Mouse (Mus musculus) left cerebral cortex, adult 8-10 months (tissue): ENCODE results near the gene Rprd1b. TPM values are rescaled to one million over a fixed set of nuclear protein-coding genes. Genes with fewer than 3 reads are reported as not detected.
A peak's percentile ranks its signal among the peaks of the same experiment; 100 is the strongest.

Experiments
- DNase-seq, 2 experiments: peaks; one replicate each; pipeline ENCODE4 v3.0.0; 2022; ENCODE audit warnings: low spot score in 2 of 2
- total RNA-seq, 4 experiments: library from RNA; stranded (reverse); gene quantifications; 2 replicates each; pipeline ENCODE4 v1.2.4; 2022

The Rprd1b gene
- total RNA-seq, 4 experiments from 2014 or later: 64.6 to 72.5 (median 68.2) TPM

GRCm38 (mm10) chr2:158121645-158122326, 93.5 kb downstream of the Rprd1b start:
- no peak for DNase-seq

DNA sequence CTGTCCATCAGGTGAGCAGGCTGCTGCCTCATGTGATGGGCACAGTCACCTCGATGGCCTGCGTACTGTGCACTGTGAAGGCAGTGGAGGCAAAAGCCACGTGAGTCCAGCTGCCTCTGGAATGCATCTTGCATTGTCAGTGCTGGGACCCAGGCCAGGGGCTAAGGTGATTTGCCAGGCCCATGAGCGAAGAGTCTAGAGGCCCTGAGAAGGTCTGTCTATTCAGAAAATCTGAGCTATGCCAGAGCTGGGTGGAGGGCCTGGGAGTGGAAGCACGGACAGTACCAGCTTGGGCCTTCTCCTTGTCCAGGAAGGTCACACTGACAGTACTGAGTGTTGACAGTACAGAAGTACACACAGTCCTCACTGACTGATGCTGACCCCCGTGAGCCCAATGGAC, 94.5 kb downstream of the Rprd1b start:
- no peak for DNase-seq

- DNase-seq: no peak
Observed at GRCm38 (mm10) chr2:158127245-158127644, 98.9 kb downstream of the Rprd1b start.

GRCm38 (mm10) chr2:158127872-158128271, 99.6 kb downstream of the Rprd1b start:
- DNase-seq: no peak

GRCm38 (mm10) chr2:158128461-158129130, 100.3 kb downstream of the Rprd1b start:
- no peak for DNase-seq

DNA sequence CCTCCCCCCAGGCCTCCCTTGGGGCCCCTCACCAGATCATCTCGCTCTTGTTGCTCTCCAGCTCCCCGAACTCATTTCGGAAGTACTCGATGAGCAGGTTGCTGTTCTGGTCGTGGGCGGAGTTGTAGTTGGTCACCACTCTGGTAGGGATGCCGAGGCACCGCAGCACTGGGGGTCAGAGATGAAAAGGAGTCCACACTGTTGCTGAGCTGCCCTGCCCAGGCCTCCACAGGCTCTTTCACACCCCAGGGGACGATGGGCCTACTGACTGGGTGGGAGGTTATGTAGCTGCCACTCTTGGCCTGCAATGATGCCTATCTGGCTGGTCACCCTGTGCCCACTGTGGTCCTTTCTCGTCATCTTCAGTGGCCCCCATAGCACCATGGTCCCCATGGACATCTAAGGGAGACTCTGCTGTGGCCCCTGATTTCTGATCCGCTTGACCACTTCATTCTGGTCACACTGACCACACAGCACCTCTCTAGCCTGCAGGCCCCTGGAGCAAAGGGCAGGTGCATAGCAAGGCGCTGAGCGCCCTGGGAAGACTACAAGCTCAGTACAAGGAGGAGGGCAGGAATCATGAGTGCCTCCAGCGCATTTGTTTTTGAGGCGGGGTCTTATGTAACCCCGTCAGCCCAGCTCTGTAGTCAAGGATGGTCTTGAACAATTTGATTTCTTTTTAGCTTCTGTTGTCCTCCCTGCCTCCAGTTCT, 101.2 kb downstream of the Rprd1b start:
- no peak for DNase-seq

DNA sequence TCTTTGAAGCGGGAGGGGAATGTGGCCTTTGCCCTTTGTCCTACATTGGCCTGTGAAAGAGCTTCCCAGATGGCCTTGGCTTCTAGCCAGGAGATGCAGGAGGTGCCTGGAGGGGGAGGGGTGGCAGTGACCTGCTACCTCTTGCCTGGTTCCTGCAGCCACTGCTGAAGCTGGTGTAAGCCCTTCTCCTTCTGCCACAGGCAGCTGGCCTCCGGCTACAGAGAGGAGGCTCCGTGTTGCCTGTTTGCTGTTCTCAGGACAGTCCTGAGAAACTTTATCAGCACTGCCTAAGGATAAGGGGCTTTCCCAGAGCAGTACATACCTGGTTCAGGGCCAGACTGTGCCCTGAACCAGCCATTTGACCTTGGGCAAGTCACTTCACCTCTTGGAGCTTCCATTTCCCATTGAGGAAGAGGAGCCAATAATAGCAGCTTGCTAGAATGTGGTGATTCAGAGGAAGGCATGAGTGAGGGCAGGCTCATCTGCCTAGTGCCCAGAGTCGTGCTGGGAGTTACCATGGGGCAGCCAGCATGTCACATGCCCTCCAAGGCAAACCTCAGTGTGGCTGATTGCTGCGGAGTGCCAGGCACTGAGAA, 102.2 kb downstream of the Rprd1b start:
- no peak for DNase-seq

GRCm38 (mm10) chr2:158131197-158131835, 103.0 kb downstream of the Rprd1b start:
- no peak for DNase-seq

DNA sequence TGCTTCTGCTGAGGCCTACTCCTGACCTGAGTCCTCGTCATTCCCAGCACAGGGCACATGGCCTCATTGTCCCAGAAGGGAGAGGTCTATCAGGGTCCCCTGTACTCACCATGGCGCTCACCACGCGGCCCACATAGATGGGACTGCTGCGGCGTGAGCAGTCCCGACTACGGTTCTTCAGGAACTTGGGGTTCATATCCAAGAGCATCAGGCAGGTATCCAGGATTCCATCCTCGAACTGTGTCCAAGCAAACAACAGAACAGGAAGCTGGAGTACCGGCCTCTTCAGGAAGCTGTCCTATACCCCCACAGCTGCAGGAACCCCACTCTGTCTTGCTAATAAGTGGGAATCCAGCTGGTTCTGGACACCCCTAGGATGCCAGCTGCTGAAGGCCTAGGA, 104.0 kb downstream of the Rprd1b start:
- no peak for DNase-seq

- no peak for DNase-seq
Observed at GRCm38 (mm10) chr2:158133050-158133449, 104.8 kb downstream of the Rprd1b start.

GRCm38 (mm10) chr2:158136205-158136604, 107.9 kb downstream of the Rprd1b start:
- DNase-seq: no peak

DNA sequence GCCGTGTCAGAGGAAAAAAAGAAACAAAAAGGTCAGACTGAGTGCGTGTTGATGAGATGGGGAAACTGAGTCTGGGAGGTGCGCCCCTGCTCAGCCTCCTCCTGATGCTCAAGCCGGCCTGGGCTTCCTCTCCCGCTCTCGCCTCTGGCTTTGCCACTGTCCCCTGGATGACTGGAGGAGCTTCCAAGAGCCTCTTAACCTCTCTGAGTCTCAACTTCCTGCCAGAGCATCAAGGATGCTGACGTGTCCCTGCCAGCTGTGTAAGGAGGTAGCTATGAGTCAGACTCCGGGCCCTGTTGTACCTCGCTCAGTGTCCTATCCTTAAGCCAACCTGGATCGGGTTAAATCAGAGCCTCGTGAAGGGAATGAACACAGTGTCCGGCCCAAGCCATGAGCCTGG, 109.5 kb downstream of the Rprd1b start:
- DNase-seq: no peak

GRCm38 (mm10) chr2:158138778-158139177, 110.5 kb downstream of the Rprd1b start:
- no peak for DNase-seq

GRCm38 (mm10) chr2:158139628-158140027, 111.3 kb downstream of the Rprd1b start:
- peak in 1 of 2 experiments; percentile 53 for DNase-seq

GRCm38 (mm10) chr2:158140664-158141063, 112.4 kb downstream of the Rprd1b start:
- DNase-seq: no peak

GRCm38 (mm10) chr2:158141271-158141670, 113.0 kb downstream of the Rprd1b start:
- no peak for DNase-seq

- DNase-seq: no peak
Observed at GRCm38 (mm10) chr2:158141690-158142440, 113.6 kb downstream of the Rprd1b start.

GRCm38 (mm10) chr2:158142981-158143380, 114.7 kb downstream of the Rprd1b start:
- no peak for DNase-seq

- DNase-seq: no peak
Observed at GRCm38 (mm10) chr2:158143816-158144215, 115.5 kb downstream of the Rprd1b start.

GRCm38 (mm10) chr2:158144263-158144662, 116.0 kb downstream of the Rprd1b start:
- no peak for DNase-seq
